Mouse (Mus musculus) bone marrow macrophage, adult 2 months (primary cell): ENCODE measurements around the gene Myo7a.

Source experiments
- CTCF ChIP-seq: IDR thresholded peaks from 2 replicates; pipeline ENCODE4 v1.5.1; 2012; ENCODE audit warnings: low read depth, mild to moderate bottlenecking, low read length, moderate library complexity
- POLR2A ChIP-seq: IDR thresholded peaks from 2 replicates; pipeline ENCODE4 v1.6.1; 2012; ENCODE audit warnings: mild to moderate bottlenecking, low read depth, low read length, borderline replicate concordance

GRCm38 (mm10) chr7:98157636-98158332, 38.5 kb upstream of the Myo7a start:
- TF ChIP-seq CTCF (no peak), POLR2A (no peak)
